Mouse (Mus musculus): Measurements from ENCODE around the gene Phf10.
"Not testable (repeated sequence)": the region's sequence is repeated elsewhere in the genome, so short reads cannot be mapped to it uniquely, and the experiment has no call there.

Phf10 gene

DNA sequence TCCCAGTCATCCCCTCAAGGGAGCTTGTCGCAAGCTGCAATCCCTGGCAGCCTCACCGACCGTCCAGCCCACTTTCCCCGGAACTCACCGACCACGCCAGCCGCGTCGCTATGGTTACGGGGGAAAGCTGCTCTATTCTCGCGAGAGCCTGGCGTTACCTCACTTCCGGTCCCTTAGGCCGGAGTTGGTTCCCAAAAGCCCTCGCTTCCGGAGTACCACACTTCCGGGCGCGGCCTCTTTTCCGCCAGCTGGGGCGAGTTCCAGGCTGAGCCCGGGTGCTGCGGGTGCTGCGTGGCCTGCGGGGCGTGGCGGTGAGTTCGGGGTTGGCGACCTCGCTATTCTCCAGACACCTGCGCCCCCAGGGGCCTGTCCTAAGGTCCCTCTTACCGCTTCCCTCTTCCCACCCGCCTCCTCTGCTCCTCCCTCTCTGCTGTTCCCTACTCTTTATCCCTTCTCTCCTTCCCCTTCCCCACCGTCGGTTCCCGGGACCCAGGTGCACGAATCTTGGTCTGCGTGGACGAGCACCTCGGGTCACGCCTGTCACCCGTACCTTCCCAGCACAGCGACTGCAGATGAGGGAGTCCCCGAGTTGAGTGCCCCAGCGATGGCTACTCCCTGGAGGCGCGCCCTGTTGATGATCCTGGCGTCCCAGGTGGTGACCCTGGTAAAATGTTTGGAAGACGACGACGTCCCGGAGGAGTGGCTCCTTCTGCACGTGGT, 17.9 kb downstream of the Phf10 start, which contains the start of the genes Wdr27 and 1600012H06Rik:
Wdr27 (minus strand) TSS at position 150 of the 720 bp plus-strand sequence.
1600012H06Rik (plus strand) TSS at position 176 of the 720 bp plus-strand sequence.
- peak; percentile 93 for DNase-seq (ENCODE audit: low read depth, low spot score)

DNA sequence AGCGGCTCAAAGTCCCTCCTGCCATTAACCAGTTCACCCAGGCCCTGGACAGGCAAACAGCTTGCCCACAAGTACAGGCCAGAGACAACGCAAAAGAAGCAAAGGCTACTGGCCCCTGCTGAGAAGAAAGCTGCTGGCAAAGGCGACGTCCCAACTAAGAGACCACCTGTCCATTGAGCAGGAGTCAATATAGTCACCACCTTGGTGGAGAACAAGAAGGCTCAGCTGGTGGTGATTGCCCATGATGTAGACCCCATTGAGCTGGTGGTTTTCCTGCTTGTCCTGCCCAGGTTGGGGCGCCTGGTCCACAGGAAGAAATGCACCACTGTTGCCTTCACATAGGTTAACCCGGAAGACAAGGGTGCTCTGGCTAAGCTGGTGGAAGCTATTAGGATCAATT, 18.9 kb downstream of the Phf10 start:
- DNase-seq (ENCODE audit: low read depth, low spot score) = not testable (repeated sequence)

- DNase-seq (ENCODE audit: low read depth, low spot score) = no peak
These were observed 25.1 kb downstream of the Phf10 start for GRCm38 (mm10) chr17:14935841-14936605.

- not testable (repeated sequence) for DNase-seq (ENCODE audit: low read depth, low spot score)
These were observed 25.8 kb downstream of the Phf10 start for GRCm38 (mm10) chr17:14935280-14935679.

DNA sequence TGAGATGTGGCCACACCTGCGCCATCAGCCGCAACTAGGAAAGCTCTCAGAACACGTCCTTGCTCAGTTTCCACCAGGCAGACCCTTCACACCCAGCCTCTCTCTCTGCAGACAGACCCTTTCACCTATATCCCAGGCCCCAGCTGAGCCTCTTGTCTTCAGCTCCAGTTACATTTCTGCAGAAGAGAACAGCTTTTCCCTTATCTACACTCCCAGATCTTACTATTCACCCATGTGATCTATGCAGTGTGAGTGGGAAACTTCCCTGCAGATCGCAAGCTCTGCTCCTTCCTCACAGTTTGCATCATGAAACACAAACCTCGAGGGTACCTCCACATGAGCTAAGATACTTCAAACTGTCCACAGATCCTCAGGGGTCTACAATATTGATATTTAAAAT, 29.6 kb downstream of the Phf10 start:
- no peak for DNase-seq (ENCODE audit: low read depth, low spot score)

DNA sequence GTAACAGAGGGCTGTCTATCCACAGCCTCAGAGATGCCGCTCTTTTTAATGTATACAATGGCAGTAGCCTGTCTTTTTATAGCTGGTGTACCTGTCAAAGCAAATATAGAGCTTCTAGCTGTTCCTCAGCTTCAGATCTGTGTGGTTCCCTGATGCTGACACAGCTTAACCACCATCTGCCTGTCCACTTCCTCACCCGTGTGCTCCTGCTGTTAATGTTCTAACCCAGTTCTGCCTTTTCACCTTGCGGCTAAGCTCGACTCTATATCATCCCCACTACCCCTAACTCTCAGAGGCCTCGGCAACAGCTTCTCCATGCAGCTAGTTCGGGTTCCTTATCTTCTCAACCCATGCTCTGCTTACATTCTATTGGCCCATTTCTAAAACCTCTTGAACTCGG, 30.4 kb downstream of the Phf10 start:
- no peak for DNase-seq (ENCODE audit: low read depth, low spot score)

GRCm38 (mm10) chr17:14928631-14929030, 32.4 kb downstream of the Phf10 start:
- no peak for DNase-seq (ENCODE audit: low read depth, low spot score)

GRCm38 (mm10) chr17:14927644-14928218, 33.3 kb downstream of the Phf10 start:
- DNase-seq (ENCODE audit: low read depth, low spot score) = no peak

DNA sequence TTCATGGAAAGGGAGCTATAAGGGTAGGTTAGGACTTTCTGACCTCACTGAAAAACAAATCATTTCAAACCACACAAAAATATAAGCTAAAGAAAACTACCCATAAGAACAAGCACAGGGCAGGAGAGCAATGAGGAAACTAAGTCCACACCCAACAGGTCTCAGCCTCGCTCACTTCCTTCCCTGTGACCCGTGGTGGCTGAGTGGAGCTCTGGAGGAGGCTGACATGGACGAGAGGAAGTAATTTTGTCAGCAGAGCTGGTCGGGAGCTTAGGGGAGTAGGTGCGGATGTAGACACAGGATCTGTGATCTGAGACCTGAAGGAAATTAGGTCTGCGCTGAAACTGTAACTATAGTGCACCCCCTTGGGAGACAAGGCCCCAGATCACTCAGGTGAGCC, 39.5 kb downstream of the Phf10 start:
- DNase-seq (ENCODE audit: low read depth, low spot score) = no peak

- DNase-seq (ENCODE audit: low read depth, low spot score) = no peak
These were observed 43.2 kb downstream of the Phf10 start for GRCm38 (mm10) chr17:14917866-14918265.

GRCm38 (mm10) chr17:14914401-14914800, 46.7 kb downstream of the Phf10 start:
- DNase-seq (ENCODE audit: low read depth, low spot score) = no peak

- DNase-seq (ENCODE audit: low read depth, low spot score) = no peak
These were observed 48.1 kb downstream of the Phf10 start for GRCm38 (mm10) chr17:14912981-14913380.

DNA sequence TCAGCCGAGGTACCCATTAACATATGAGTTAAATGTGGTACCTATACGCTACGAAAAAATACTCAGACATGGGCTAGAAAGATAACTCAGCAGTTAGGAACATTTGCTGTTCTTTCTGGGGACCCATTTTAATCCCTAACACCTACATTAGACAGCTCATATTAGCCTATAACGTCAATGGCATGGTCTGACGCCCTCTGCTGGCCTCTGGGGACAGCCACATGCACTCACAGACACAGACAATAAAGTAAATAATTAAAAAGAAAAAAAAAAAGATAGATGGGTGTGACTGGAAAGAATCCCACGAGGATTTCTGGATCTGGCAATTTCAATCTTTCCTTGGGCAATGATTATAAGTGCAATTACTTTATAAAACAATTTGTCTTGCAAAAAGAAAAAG, 48.7 kb downstream of the Phf10 start:
- no peak for DNase-seq (ENCODE audit: low read depth, low spot score)

DNA sequence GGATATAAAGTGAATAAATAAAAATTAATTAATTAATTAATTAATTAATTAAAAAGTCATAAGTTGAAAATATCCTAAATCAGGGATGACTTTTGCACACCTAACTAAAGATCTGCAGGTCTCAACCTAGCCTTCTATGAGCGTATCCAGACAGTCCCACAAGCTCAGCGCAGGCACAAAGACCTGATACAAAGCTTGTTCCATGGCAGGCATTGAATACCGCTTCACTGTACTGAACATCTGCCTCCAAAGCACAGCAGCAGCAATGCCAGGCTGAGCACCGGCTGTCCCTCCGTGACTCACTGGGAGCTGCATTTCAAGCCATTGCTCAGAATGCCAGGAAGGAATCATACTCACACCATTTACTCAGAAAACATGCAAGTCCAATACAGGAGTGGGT, 50.3 kb downstream of the Phf10 start:
- DNase-seq (ENCODE audit: low read depth, low spot score) = no peak

DNA sequence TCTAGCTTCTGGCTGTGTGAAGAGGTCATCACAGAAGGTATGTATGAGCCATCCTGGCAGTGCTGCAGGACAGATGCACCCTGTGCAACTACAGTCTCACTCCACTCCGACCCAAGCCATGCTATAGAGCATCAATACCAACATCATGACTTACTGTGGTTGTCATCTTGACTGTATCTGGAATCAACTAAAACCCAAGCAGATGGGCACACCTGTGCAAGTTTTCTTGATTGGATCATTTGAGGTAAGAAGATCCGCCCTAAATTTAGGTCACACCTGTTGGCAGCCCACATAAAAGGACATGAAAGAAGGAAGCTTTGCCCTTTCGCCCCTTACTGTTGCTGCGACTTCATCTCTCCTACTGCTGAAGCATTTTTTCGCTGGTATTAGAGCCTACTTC, 51.7 kb downstream of the Phf10 start:
- no peak for DNase-seq (ENCODE audit: low read depth, low spot score)

- DNase-seq (ENCODE audit: low read depth, low spot score) = no peak
These were observed 53.9 kb downstream of the Phf10 start for GRCm38 (mm10) chr17:14907136-14907535.

DNA sequence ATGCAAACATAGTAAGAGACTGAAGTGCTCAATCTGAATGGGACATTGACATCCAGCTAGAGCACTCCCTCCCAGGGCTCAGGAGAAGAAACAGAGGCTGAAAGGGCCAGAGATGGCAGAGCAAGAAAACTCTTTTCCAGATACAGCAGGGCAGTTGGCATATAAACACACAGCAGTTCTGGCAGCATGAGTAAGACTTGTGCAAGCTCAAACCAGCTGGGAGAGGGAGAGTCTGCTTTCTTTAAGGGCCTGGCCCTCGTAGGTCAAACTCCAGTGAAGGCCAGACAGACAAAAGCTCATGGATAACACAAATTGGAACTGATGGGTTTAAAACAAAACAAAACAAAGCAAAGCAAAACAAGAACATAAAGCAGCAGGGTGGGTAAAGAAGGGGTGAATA, 54.5 kb downstream of the Phf10 start:
- DNase-seq (ENCODE audit: low read depth, low spot score) = no peak

DNA sequence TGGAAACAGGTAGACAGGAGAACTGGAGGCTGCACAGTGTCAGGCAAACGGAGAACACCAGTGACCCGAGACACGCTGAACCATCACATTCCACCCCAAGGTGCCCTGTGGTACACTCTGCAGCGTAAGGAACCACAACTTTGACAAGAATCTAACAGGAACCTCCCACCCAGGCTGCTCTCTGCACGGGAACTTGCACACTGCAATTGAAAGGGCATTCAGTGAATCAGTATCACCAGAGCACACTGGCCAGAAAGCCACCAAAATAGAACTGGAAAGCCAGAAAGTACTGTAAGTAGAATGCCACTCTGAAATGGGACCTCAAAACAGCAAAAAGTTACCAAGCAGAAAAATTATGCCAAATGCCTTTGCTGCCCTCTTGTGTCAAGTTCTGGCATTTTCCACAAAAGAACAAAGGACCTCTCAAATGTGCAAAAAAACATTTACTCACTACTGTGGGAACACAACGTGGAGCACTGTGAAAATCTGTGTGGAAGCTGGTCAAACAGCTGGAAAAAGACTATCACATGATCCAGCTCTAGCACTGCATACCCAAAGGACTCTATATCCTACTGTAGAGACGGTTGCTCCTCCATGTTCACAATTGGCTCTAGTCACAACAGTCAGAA, 56.3 kb downstream of the Phf10 start:
- DNase-seq (ENCODE audit: low read depth, low spot score) = peak; percentile 66

DNA sequence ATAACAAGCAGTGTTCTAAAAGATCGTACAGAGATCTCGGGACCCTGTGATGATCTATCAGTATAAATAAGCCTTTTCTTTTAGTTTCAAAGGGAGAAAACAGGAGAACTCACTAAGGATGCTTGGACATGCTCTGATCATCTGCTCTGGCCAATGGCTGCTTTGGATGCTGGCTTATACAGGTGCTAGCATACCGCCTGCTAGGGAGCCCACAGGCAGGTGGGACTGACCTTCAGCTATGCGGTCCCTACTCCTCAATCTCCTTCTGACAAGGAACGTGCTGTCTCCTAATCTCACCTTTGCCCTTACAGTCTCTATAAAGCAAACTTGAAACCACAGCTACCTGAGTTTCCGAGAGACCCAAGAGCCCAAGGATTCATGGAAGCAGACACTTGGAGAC, 56.9 kb downstream of the Phf10 start:
- no peak for DNase-seq (ENCODE audit: low read depth, low spot score)

DNA sequence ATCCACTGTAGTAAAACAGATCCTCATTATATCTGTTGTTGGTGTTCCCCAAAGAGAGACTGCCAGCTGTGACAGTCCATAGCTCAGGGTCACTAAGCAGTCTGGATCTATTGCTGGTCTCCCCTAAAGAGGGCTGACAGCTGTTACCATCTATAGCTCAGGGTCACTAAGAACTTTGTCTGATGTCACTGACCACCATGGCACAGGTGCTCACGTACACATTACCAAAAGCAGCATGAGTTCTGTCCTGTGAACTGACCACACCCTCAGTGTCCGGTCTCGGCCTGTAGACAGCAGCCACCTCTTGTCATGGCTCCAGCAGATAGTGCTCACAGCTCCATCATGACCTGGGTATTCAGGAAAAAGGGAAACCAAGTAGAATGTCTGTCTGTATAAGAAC, 57.9 kb downstream of the Phf10 start:
- DNase-seq (ENCODE audit: low read depth, low spot score) = no peak

DNA sequence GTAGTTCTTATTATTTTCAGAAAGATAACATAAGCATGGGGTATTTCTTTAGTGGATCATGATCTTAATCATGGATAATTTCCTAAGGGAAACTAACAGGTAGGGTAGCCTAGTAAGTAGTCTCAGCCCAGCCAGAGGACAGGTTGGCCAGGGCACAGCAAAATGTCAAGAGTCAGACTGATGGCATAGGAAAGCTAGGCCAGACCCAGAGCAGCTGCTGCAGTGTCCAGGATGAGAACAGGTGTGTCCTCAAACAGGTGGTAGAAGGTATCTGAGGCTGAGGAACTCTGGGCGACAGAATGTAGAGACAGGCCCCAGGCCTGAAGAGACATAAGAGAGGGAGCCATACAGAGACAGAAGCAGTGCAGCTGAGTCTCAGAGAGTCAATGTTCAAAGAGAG, 62.1 kb downstream of the Phf10 start:
- DNase-seq (ENCODE audit: low read depth, low spot score) = no peak

- not testable (repeated sequence) for DNase-seq (ENCODE audit: low read depth, low spot score)
These were observed 66.0 kb downstream of the Phf10 start for GRCm38 (mm10) chr17:14895058-14895457.
